Comparison of ENCODE assay signal across 8 mouse cellular contexts in genomic region chr12:54986052-54986717, GRCm38 (mm10). TPM values are rescaled to one million over a fixed set of nuclear protein-coding genes. Genes with fewer than 3 reads are reported as not detected.
A peak's percentile ranks its signal among the peaks of the same experiment; 100 is the strongest.
DNase-seq lines count a peak whose midpoint lies in the region; ATAC-seq lines count a peak whose summit lies in the region.

TSS of gene Gm20403 (minus strand) at chr12:54986529.

- ATAC-seq in inflammation-experienced regulatory T-cells, adult 6 months = peak; percentile 80
- ATAC-seq in limb, embryonic 13.5 days (ENCODE audit: low FRiP score, low read depth) = peak; percentile 60
- ATAC-seq in midbrain, embryonic 13.5 days = peak; percentile 81

- peak within 1 kb of the TSS; percentile 88 for H3K4me2 ChIP-seq in limb, embryonic 13.5 days (replicated peaks)
- H3K4me2 ChIP-seq in midbrain, embryonic 13.5 days (replicated peaks) = peak within 1 kb of the TSS; percentile 85

- H3K27me3 ChIP-seq in limb, embryonic 13.5 days = no peaks in the 10 kb centered on the region
- H3K27me3 ChIP-seq in midbrain, embryonic 13.5 days = no peaks in the 10 kb centered on the region

- H3K36me3 ChIP-seq in limb, embryonic 13.5 days = no peaks in the 10 kb centered on the region
- no peaks in the 10 kb centered on the region for H3K36me3 ChIP-seq in midbrain, embryonic 13.5 days

- no peaks in the 10 kb centered on the region for H3K9me3 ChIP-seq in limb, embryonic 13.5 days
- H3K9me3 ChIP-seq in midbrain, embryonic 13.5 days = no peaks in the 10 kb centered on the region

- H3K27ac ChIP-seq in limb, embryonic 13.5 days = peak within 1 kb of the TSS; percentile 87
- H3K27ac ChIP-seq in midbrain, embryonic 13.5 days = peak within 1 kb of the TSS; percentile 87

- DNase-seq in 3134 (ENCODE audit: extremely low read depth, insufficient read length, low spot score) = peak; percentile 74
- DNase-seq in adrenal gland, adult (ENCODE audit: inconsistent age in 2 of 2, low spot score in 1 of 2) = peak; percentile 84 to 95
- DNase-seq in embryo, embryonic 11 days = peak; percentile 83
- DNase-seq in gastrocnemius, postnatal 4 days (ENCODE audit: low spot score in 2 of 2) = peak; percentile 25 to 55
- DNase-seq in spleen, adult 18-20 months = peak; percentile 54 to 65

- peak within 1 kb of the TSS; percentile 92 for H3K9ac ChIP-seq in limb, embryonic 13.5 days
- peak within 1 kb of the TSS; percentile 88 for H3K9ac ChIP-seq in midbrain, embryonic 13.5 days (replicated peaks)

- H3K4me3 ChIP-seq in limb, embryonic 13.5 days = peak within 1 kb of the TSS; percentile 85
- peak within 1 kb of the TSS; percentile 91 for H3K4me3 ChIP-seq in midbrain, embryonic 13.5 days (replicated peaks)

- under 1% methylated on average over 57 of the region's 60 CpGs for WGBS in limb, embryonic 13.5 days
- under 1% methylated on average over 42 of the region's 60 CpGs for WGBS in midbrain, embryonic 13.5 days

- H3K4me1 ChIP-seq in limb, embryonic 13.5 days = peaks cover 9% of the 10 kb centered on the region
- H3K4me1 ChIP-seq in midbrain, embryonic 13.5 days (replicated peaks) = peaks cover 9% of the 10 kb centered on the region

RNA-seq across cellular contexts. Expression of gene Gm20403, which starts in this region (rescaled TPM):
- not detected for total RNA-seq in gastrocnemius, postnatal 4 days (2021)
- polyA plus RNA-seq in inflammation-experienced regulatory T-cells, adult 6 months (2017; shearing (Covaris generic)) = not detected
- not detected in 2 replicates for polyA plus RNA-seq in limb, embryonic 13.5 days (2015; fragmentation: Nextera tagmentation; extraction: Ambion mirVana)
- not detected in 2 replicates for polyA plus RNA-seq in midbrain, embryonic 13.5 days (2015; fragmentation: Nextera tagmentation; extraction: Ambion mirVana)

Comparison
In these comparisons a context has a peak if more than half of its experiments do, and no peak if none do; other contexts are left out.
1. Peak in every context shown above with its lines: DNase-seq, ATAC-seq, H3K4me3 ChIP-seq and H3K27ac ChIP-seq.
2. Peak in DNase-seq in gastrocnemius, postnatal 4 days; RNA of the gene not detected or under 1 TPM.
3. Peak in ATAC-seq in inflammation-experienced regulatory T-cells, adult 6 months; RNA of the gene not detected or under 1 TPM.
4. Peak in ATAC-seq, H3K4me3 ChIP-seq, H3K27ac ChIP-seq, H3K9ac ChIP-seq and H3K4me2 ChIP-seq in limb, embryonic 13.5 days; RNA of the gene not detected or under 1 TPM.
5. Peak in ATAC-seq, H3K4me3 ChIP-seq, H3K27ac ChIP-seq, H3K9ac ChIP-seq and H3K4me2 ChIP-seq in midbrain, embryonic 13.5 days; RNA of the gene not detected or under 1 TPM.